Mouse (Mus musculus) CH12.LX (cell line): ENCODE results near the gene Tbc1d9.

Experiments
- CHD1 ChIP-seq: IDR thresholded peaks from 2 replicates; pipeline ENCODE4 v1.6.1; 2012; ENCODE audit warnings: low read depth, low read length, improper control_type of control experiment, inconsistent platforms
- CTCF ChIP-seq, 2 experiments: IDR thresholded peaks in 1 of 2; conservative IDR thresholded peaks in 1 of 2; 2 replicates each; pipeline ENCODE4 v1.5.1; 2011 to 2012; ENCODE audit warnings: low read depth in 2 of 2, low read length in 2 of 2, improper control_type of control experiment in 1 of 2, inconsistent platforms in 1 of 2, mild to moderate bottlenecking in 1 of 2, moderate library complexity in 1 of 2
- MAX ChIP-seq: IDR thresholded peaks from 2 replicates; pipeline ENCODE4 v1.6.1; 2011; ENCODE audit warnings: low read length, improper control_type of control experiment
- MEF2A ChIP-seq: IDR thresholded peaks from 2 replicates; pipeline ENCODE4 v1.6.1; 2014; ENCODE audit warnings: low read depth, mild to moderate bottlenecking, inconsistent platforms, low read length, improper control_type of control experiment, borderline replicate concordance
- NRF1 ChIP-seq: IDR thresholded peaks from 2 replicates; pipeline ENCODE4 v1.6.1; 2014; ENCODE audit warnings: low read depth, mild to moderate bottlenecking, inconsistent platforms, low read length, improper control_type of control experiment, moderate library complexity
- POLR2A ChIP-seq: IDR thresholded peaks from 2 replicates; pipeline ENCODE4 v1.6.1; 2011; ENCODE audit warnings: low read depth, mild to moderate bottlenecking, improper control_type of control experiment, low read length
- TCF12 ChIP-seq: IDR thresholded peaks from 2 replicates; pipeline ENCODE4 v1.6.1; 2014; ENCODE audit warnings: low read depth, mild to moderate bottlenecking, inconsistent platforms, low read length, improper control_type of control experiment
- ZNF384 ChIP-seq: IDR thresholded peaks from 2 replicates; pipeline ENCODE4 v1.6.1; 2012; ENCODE audit warnings: low read depth, low read length, improper control_type of control experiment, inconsistent platforms

DNA sequence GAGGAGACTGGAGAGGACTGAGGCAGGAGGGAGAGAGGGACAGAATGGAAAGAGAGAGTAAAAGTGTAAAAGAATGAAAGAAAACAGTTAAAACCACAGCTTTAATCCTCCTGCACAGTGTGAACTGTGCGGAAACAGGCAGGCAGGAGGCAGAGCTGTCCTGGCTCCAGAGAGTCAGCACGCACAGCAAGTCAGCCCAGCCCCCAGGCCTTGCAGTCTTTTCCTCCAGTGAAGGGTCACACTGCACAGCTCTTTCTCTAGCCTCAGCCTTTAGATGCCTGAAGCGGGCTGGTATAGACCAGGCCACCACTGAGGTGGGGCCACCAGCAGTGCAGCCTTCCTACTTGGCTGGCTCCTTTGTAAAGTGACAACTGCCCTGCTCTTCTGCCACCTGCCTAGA is 155.4 kb downstream of the Tbc1d9 start:
- TF ChIP-seq POLR2A (no peak), TCF12 (no peak), ZNF384 (no peak), CTCF (conservative IDR thresholded peaks at IDR 0.05 in 1 of 2, IDR thresholded peaks at IDR 0.05 in 1 of 2; ENCODE audit: low read depth in 2 of 2, low read length in 2 of 2) (no peak), MAX (no peak), CHD1 (no peak), NRF1 (no peak), MEF2A (no peak)
